Mouse (Mus musculus) midbrain, embryonic 11.5 days (tissue): ENCODE data around the gene Tmem94. TPM values are rescaled to one million over a fixed set of nuclear protein-coding genes. Genes with fewer than 3 reads are reported as not detected.

Source experiments
- ATAC-seq: fragments of 200-750 bp; cut with Nextera tagmentation; 2 replicates; pipeline ENCODE4 v1.8.0; 2017; ENCODE audit warnings: moderate TSS enrichment, moderate library complexity; ENCODE audit not compliant: low FRiP score
- DNase-seq: peaks from one replicate; pipeline ENCODE4 v3.0.0; 2015; ENCODE audit warnings: low spot score; ENCODE audit errors: missing footprints
- H3K27ac ChIP-seq: fragments of 300-500 bp; sonication (generic); 2 replicates; pipeline ENCODE4 v1.5.1; 2014; ENCODE audit warnings: low read depth, low read length
- H3K27me3 ChIP-seq: fragments of 300-500 bp; sonication (generic); 2 replicates; pipeline ENCODE4 v1.6.1; 2014; ENCODE audit warnings: mild to moderate bottlenecking, low read length, moderate library complexity, mixed read lengths; ENCODE audit not compliant: control insufficient read depth, insufficient read depth
- H3K36me3 ChIP-seq: fragments of 300-500 bp; sonication (generic); 2 replicates; pipeline ENCODE4 v1.6.1; 2014; ENCODE audit warnings: mild to moderate bottlenecking, low read length, moderate library complexity, mixed read lengths; ENCODE audit not compliant: control insufficient read depth, insufficient read depth
- H3K4me1 ChIP-seq: fragments of 300-500 bp; sonication (generic); 2 replicates; pipeline ENCODE4 v1.6.1; 2014; ENCODE audit warnings: low read length; ENCODE audit not compliant: control insufficient read depth, insufficient read depth
- H3K4me2 ChIP-seq: fragments of 300-500 bp; sonication (generic); 2 replicates; pipeline ENCODE4 v1.6.1; 2014; ENCODE audit warnings: mild to moderate bottlenecking, moderate library complexity
- H3K4me3 ChIP-seq: fragments of 300-500 bp; sonication (generic); 2 replicates; pipeline ENCODE4 v1.5.1; 2014; ENCODE audit warnings: low read depth, low read length
- H3K9ac ChIP-seq: fragments of 300-500 bp; sonication (generic); 2 replicates; pipeline ENCODE4 v1.6.1; 2014; ENCODE audit warnings: low read length
- H3K9me3 ChIP-seq: fragments of 300-500 bp; sonication (generic); 2 replicates; pipeline ENCODE4 v1.6.1; 2016; ENCODE audit warnings: low read length; ENCODE audit not compliant: control insufficient read depth
- WGBS: fragments of 180-500 bp; shearing (Covaris S2); extraction: QIAGEN DNeasy Blood & Tissue Kit; methylation state at CpG from one replicate; pipeline ENCODE4 v1.1.7; 2014; 5-methylcytosine and 5-hydroxymethylcytosine counted together
- polyA plus RNA-seq: library from polyadenylated mRNA; unstranded; fragments of >200 nt; fragmentation: Nextera tagmentation; extraction: Ambion mirVana; gene quantifications from 2 replicates; pipeline ENCODE4 v1.2.1, GENCODE M21; 2014

The Tmem94 gene
- polyA plus RNA-seq, 1 experiment from 2014 or later, result 16.7 TPM

GRCm38 (mm10) chr11:115776954-115777353, 11.7 kb downstream of the Tmem94 start:
- Histone ChIP-seq H3K4me3 (no peak overlapping the region), H3K4me2 (no peak overlapping the region), H3K27me3 (no peaks in the 10 kb centered on the region), H3K4me1 (peaks cover 44% of the 10 kb centered on the region), H3K36me3 (no peaks in the 10 kb centered on the region), H3K27ac (no peak overlapping the region), H3K9ac (no peak overlapping the region), H3K9me3 (no peaks in the 10 kb centered on the region)
- ATAC-seq, result no peak
- 42% methylated on average over 9 of the region's 9 CpGs for WGBS
- no peak for DNase-seq

DNA sequence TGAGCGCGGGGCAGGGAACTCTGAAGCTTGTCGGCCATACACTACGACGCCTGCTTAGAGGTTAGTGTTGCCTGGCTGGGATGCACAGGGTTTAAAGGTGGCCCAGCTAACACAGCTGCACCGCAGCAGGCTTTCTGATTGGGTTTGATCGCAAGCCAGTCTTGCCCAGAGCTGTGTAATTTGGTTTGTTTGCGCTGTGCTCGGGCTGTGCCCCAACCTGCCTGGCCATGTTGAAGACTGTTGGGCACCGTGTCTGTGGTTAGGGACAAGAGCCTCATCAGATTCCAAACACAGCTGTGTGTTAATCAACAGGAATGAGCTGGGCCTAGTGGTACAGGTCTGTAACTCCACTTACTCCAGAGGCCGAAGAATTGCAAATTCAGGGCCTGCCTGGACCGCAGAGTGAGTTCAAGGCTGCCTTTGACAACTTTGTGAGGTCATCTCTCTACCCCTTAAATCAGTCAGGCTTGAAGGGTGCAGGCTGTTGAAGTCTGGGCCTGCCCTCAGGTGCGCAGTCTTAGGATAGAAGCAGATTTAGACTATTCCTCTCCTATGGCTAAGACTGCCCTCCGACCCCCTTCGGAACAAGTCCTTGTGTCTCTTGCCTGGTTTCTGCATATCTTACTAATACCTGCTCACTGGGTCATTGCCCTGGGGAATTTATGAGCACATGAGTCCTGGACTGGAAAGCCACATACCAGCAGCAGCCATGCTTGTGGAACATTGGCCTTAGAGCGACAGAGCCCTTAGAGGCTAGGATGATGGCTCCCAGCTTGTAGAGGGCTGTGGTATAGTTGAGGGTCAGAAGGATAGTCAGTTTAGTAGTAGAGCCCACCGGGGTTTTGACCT, 12.5 kb downstream of the Tmem94 start:
- 77% methylated on average over 17 of the region's 17 CpGs for WGBS
- H3K4me3 ChIP-seq, result no peak overlapping the region
- no peak for DNase-seq
- no peak for ATAC-seq
- H3K9ac ChIP-seq, result no peak overlapping the region
- H3K9me3 ChIP-seq, result no peaks in the 10 kb centered on the region
- no peak overlapping the region for H3K27ac ChIP-seq
- no peaks in the 10 kb centered on the region for H3K27me3 ChIP-seq
- no peaks in the 10 kb centered on the region for H3K36me3 ChIP-seq
- peaks cover 46% of the 10 kb centered on the region for H3K4me1 ChIP-seq
- no peak overlapping the region for H3K4me2 ChIP-seq

GRCm38 (mm10) chr11:115779038-115779571, 13.9 kb downstream of the Tmem94 start:
- H3K4me2 ChIP-seq, result peak overlapping the region; percentile 35
- 9% methylated on average over 9 of the region's 9 CpGs for WGBS

DNA sequence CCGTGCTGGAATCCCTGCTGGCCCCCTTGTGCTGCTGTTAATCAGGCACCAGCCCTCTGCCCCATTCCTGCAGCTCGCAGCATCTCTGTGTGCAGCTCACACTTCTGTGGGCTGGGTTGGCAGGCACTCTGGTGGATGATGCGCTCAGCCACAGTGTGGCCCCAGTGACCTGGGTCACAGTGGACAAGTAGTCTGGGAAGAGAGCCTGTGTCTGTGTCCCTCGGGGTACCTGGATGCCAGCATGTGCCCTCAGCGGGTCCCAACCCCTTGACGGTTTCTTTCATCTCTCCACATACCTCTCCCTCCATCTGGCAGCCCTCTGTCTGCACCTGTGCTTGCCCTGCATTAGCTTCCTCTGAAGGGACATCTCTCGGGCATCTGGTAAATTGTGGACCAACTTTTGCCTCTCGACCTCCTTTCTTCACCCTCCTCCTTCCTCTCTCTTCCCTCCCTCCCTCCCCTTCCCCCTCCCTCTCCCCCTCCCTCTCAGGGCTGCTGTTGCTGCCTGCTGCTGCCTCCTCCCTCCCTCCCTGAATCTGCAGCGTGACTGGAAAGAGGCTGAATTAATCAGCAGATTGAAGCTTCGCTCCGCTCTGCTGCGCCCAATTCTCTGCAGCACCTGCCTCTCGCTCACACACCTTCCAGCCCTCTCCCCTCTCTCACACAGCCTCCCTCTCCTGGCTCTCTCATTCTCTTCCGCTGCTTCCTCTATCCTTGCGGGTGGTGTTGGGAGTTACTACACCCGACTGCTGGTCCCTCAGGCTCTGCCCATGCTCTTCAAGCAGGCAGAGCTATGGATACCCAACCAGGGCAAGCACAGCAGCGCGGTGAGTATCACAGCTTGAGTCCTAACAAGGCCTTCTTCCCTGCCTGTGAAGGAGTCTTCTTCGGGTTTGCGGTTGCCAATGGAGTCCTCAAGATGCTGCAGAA, 15.2 kb downstream of the Tmem94 start:
- no peaks in the 10 kb centered on the region for H3K9me3 ChIP-seq
- WGBS, result 8% methylated on average over 20 of the region's 20 CpGs
- H3K36me3 ChIP-seq, result no peaks in the 10 kb centered on the region
- peak overlapping the region; percentile 33; the same call in 1 of the 2 replicates for H3K9ac ChIP-seq
- peak overlapping the region; percentile 84 for H3K27ac ChIP-seq
- H3K4me2 ChIP-seq, result peak overlapping the region; percentile 35
- peak overlapping the region; percentile 1; the same call in 1 of the 2 replicates for H3K4me3 ChIP-seq
- DNase-seq, result peak; percentile 95
- ATAC-seq, result peak; percentile 62
- no peaks in the 10 kb centered on the region for H3K27me3 ChIP-seq
- H3K4me1 ChIP-seq, result peaks cover 51% of the 10 kb centered on the region

More at GRCm38 (mm10) chr11:115779038-115779571, 13.9 kb downstream of the Tmem94 start:
- Histone ChIP-seq H3K4me3 (no peak overlapping the region), H3K4me1 (peaks cover 54% of the 10 kb centered on the region), H3K36me3 (no peaks in the 10 kb centered on the region), H3K27ac (peak overlapping the region; percentile 84), H3K27me3 (no peaks in the 10 kb centered on the region), H3K9me3 (no peaks in the 10 kb centered on the region), H3K9ac (peak overlapping the region; percentile 39)
- ATAC-seq (peak; percentile 89), DNase-seq (peak; percentile 92)

GRCm38 (mm10) chr11:115786473-115786872, 21.2 kb downstream of the Tmem94 start:
- Histone ChIP-seq H3K36me3 (peaks cover 14% of the 10 kb centered on the region; the same call in 1 of the 2 replicates), H3K4me2 (no peak overlapping the region), H3K9ac (no peak overlapping the region), H3K27me3 (no peaks in the 10 kb centered on the region), H3K9me3 (no peaks in the 10 kb centered on the region), H3K4me3 (no peak overlapping the region), H3K27ac (no peak overlapping the region), H3K4me1 (peaks cover 16% of the 10 kb centered on the region)
- ATAC-seq (no peak), DNase-seq (no peak)
- WGBS, result 72% methylated on average over 6 of the region's 6 CpGs

DNA sequence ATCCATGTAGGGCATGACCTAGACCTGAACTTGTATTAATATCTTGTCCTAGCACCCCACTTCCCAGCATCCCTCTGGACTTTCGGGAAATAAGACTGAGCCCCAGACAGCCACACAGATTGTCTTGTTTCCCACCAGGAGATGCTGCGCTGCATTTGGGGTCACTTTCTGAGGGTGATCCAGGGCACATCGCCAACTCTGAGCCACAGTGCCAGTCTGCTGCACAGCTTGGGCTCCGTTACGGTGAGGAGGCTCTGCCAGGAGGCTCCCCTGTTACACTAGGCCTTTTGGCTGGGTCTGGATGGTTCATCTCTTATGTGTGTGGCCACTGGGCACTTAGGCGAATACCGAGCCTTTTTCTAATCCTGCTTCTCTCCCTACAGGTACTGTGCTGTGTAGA, 24.6 kb downstream of the Tmem94 start:
- H3K27me3 ChIP-seq, result no peaks in the 10 kb centered on the region
- H3K4me3 ChIP-seq, result no peak overlapping the region
- no peak overlapping the region for H3K27ac ChIP-seq
- WGBS, result 95% methylated on average over 7 of the region's 7 CpGs
- no peak for ATAC-seq
- no peak for DNase-seq
- H3K4me2 ChIP-seq, result no peak overlapping the region
- no peak overlapping the region for H3K9ac ChIP-seq
- peaks cover 34% of the 10 kb centered on the region for H3K36me3 ChIP-seq
- peaks cover 6% of the 10 kb centered on the region for H3K4me1 ChIP-seq
- H3K9me3 ChIP-seq, result no peaks in the 10 kb centered on the region

- Histone ChIP-seq H3K4me3 (no peak overlapping the region), H3K4me1 (no peaks in the 10 kb centered on the region), H3K27me3 (no peaks in the 10 kb centered on the region), H3K9ac (no peak overlapping the region), H3K27ac (no peak overlapping the region), H3K9me3 (no peaks in the 10 kb centered on the region), H3K36me3 (peaks cover 38% of the 10 kb centered on the region), H3K4me2 (no peak overlapping the region)
- ATAC-seq (no peak), DNase-seq (no peak)
- 95% methylated on average over 16 of the region's 16 CpGs for WGBS
These were observed 26.7 kb downstream of the Tmem94 start for GRCm38 (mm10) chr11:115791919-115792318.

GRCm38 (mm10) chr11:115792353-115792752, 27.1 kb downstream of the Tmem94 start:
- WGBS, result 86% methylated on average over 14 of the region's 14 CpGs
- Histone ChIP-seq H3K27me3 (no peaks in the 10 kb centered on the region), H3K9ac (no peak overlapping the region), H3K36me3 (peaks cover 38% of the 10 kb centered on the region), H3K27ac (no peak overlapping the region), H3K4me2 (no peak overlapping the region), H3K4me3 (no peak overlapping the region), H3K9me3 (no peaks in the 10 kb centered on the region), H3K4me1 (no peaks in the 10 kb centered on the region)
- ATAC-seq (no peak), DNase-seq (no peak)
